Mouse (Mus musculus) limb, embryonic 12.5 days (tissue): ENCODE results near the gene Vmn1r26. TPM values are rescaled to one million over a fixed set of nuclear protein-coding genes. Genes with fewer than 3 reads are reported as not detected.
"Not testable (repeated sequence)": the region's sequence is repeated elsewhere in the genome, so short reads cannot be mapped to it uniquely, and the experiment has no call there.

Source experiments
- ATAC-seq: fragments of 200-750 bp; cut with Nextera tagmentation; 2 replicates; pipeline ENCODE4 v1.8.0; 2017; ENCODE audit warnings: low read depth, moderate TSS enrichment; ENCODE audit not compliant: insufficient number of reproducible peaks, insufficient read depth, low FRiP score, low TSS enrichment
- H3K27ac ChIP-seq: fragments of 300-500 bp; sonication (generic); 2 replicates; pipeline ENCODE4 v1.5.1; 2016; ENCODE audit warnings: mild to moderate bottlenecking, moderate library complexity
- H3K27me3 ChIP-seq: fragments of 300-500 bp; sonication (generic); 2 replicates; pipeline ENCODE4 v1.6.1; 2016; ENCODE audit warnings: mild to moderate bottlenecking, moderate library complexity
- H3K36me3 ChIP-seq: fragments of 300-500 bp; sonication (generic); 2 replicates; pipeline ENCODE4 v1.6.1; 2016; ENCODE audit warnings: mild to moderate bottlenecking, moderate library complexity
- H3K4me1 ChIP-seq: fragments of 300-500 bp; sonication (generic); replicated peaks from 2 replicates; pipeline ENCODE4 v1.6.1; 2016
- H3K4me2 ChIP-seq: fragments of 300-500 bp; sonication (generic); 2 replicates; pipeline ENCODE4 v1.6.1; 2016; ENCODE audit warnings: mild to moderate bottlenecking, moderate library complexity
- H3K4me3 ChIP-seq: fragments of 300-500 bp; sonication (generic); replicated peaks from 2 replicates; pipeline ENCODE4 v1.5.1; 2016; ENCODE audit warnings: mild to moderate bottlenecking
- H3K9ac ChIP-seq: fragments of 300-500 bp; sonication (generic); replicated peaks from 2 replicates; pipeline ENCODE4 v1.6.1; 2016; ENCODE audit warnings: mild to moderate bottlenecking, moderate library complexity
- H3K9me3 ChIP-seq: fragments of 300-500 bp; sonication (generic); 2 replicates; pipeline ENCODE4 v1.6.1; 2016; ENCODE audit warnings: mild to moderate bottlenecking, moderate library complexity
- WGBS: fragments of 180-500 bp; shearing (Covaris S2); methylation state at CpG from one replicate; pipeline ENCODE4 v1.1.7; 2016; 5-methylcytosine and 5-hydroxymethylcytosine counted together
- polyA plus RNA-seq: library from polyadenylated mRNA; unstranded; fragments of >200 nt; fragmentation: Nextera tagmentation; extraction: Ambion mirVana; gene quantifications from 2 replicates; pipeline ENCODE4 v1.2.1, GENCODE M21; 2016

Gene Vmn1r26
- not detected in 2 replicates for polyA plus RNA-seq

GRCm38 (mm10) chr6:58015059-58015458 lies at the start of gene Vmn1r26:
Vmn1r26 (minus strand) TSS chr6:58015159.
- Histone ChIP-seq H3K4me3 (no peak within 1 kb of the TSS), H3K27me3 (no peaks in the 10 kb centered on the region), H3K27ac (no peak within 1 kb of the TSS), H3K9me3 (no peaks in the 10 kb centered on the region), H3K36me3 (no peaks in the 10 kb centered on the region), H3K4me1 (no peaks in the 10 kb centered on the region), H3K4me2 (no peak within 1 kb of the TSS), H3K9ac (no peak within 1 kb of the TSS)
- no peak for ATAC-seq
- WGBS, result 94% methylated on average over 1 of the region's 1 CpGs

- Histone ChIP-seq H3K9ac (no peak overlapping the region), H3K27me3 (no peaks in the 10 kb centered on the region), H3K4me2 (no peak overlapping the region), H3K4me3 (no peak overlapping the region), H3K36me3 (no peaks in the 10 kb centered on the region), H3K27ac (no peak overlapping the region), H3K9me3 (no peaks in the 10 kb centered on the region), H3K4me1 (no peaks in the 10 kb centered on the region)
- no peak for ATAC-seq
Observed at GRCm38 (mm10) chr6:58044025-58044424, 29.1 kb upstream of the Vmn1r26 start.

GRCm38 (mm10) chr6:58017478-58017877 lies 2.5 kb upstream of the Vmn1r26 start:
- H3K27ac ChIP-seq, H3K4me1 ChIP-seq, H3K4me3 ChIP-seq, H3K36me3 ChIP-seq, H3K27me3 ChIP-seq, H3K9me3 ChIP-seq, H3K4me2 ChIP-seq, H3K9ac ChIP-seq, ATAC-seq: not testable (repeated sequence)
- WGBS, result 92% methylated on average over 21 of the region's 21 CpGs

GRCm38 (mm10) chr6:57980710-57981109 lies 34.2 kb downstream of the Vmn1r26 start, which contains the start of gene Vmn1r25:
Vmn1r25 (minus strand) TSS chr6:57980810.
- H3K27ac ChIP-seq, result no peak within 1 kb of the TSS
- no peaks in the 10 kb centered on the region for H3K9me3 ChIP-seq
- no peak for ATAC-seq
- no peaks in the 10 kb centered on the region for H3K36me3 ChIP-seq
- H3K4me3 ChIP-seq, result no peak within 1 kb of the TSS
- H3K4me1 ChIP-seq, result no peaks in the 10 kb centered on the region
- H3K27me3 ChIP-seq, result no peaks in the 10 kb centered on the region
- H3K9ac ChIP-seq, result no peak within 1 kb of the TSS
- H3K4me2 ChIP-seq, result no peak within 1 kb of the TSS
- 63% methylated on average over 3 of the region's 3 CpGs for WGBS

GRCm38 (mm10) chr6:57961403-57961802 lies 53.6 kb downstream of the Vmn1r26 start, which contains the start of gene Vmn1r24:
Vmn1r24 (minus strand) TSS chr6:57961503.
- H3K4me3 ChIP-seq, H3K27me3 ChIP-seq, H3K27ac ChIP-seq, H3K36me3 ChIP-seq, H3K9ac ChIP-seq, H3K9me3 ChIP-seq, H3K4me2 ChIP-seq, ATAC-seq, H3K4me1 ChIP-seq: not testable (repeated sequence)
- WGBS, result 65% methylated on average over 1 of the region's 1 CpGs

Other genes starting within 250 kb of the Vmn1r26 start
- 59.8 and 63.7 TPM in 2 replicates for gene Vopp1, start 190.0 kb downstream of the Vmn1r26 start, polyA plus RNA-seq
- gene Vmn1r21, start 164.8 kb downstream of the Vmn1r26 start, polyA plus RNA-seq, result 0.13 TPM in 1 of 2 replicates, not detected in the other
- not detected in 2 replicates for gene Vmn1r22, start 107.1 kb downstream of the Vmn1r26 start, polyA plus RNA-seq
- not detected in 2 replicates for gene Vmn1r23, start 88.3 kb downstream of the Vmn1r26 start, polyA plus RNA-seq
- not detected in 2 replicates for gene Vmn1r24, start 53.7 kb downstream of the Vmn1r26 start, polyA plus RNA-seq
- gene Vmn1r25, start 34.3 kb downstream of the Vmn1r26 start, polyA plus RNA-seq, result not detected in 2 replicates
- not detected in 2 replicates for gene Vmn1r27, start 203.7 kb upstream of the Vmn1r26 start, polyA plus RNA-seq
- gene Vmn1r28, start 246.9 kb upstream of the Vmn1r26 start, polyA plus RNA-seq, result not detected in 2 replicates